Mouse (Mus musculus) myocyte (in vitro differentiated cells): ENCODE results near the gene Rap2a.

Experiments used
- CEBPB ChIP-seq: IDR thresholded peaks from 2 replicates; pipeline ENCODE4 v1.6.1; 2011; ENCODE audit warnings: mild to moderate bottlenecking, moderate library complexity; ENCODE audit not compliant: poor library complexity, insufficient read depth, severe bottlenecking
- MYOD1 ChIP-seq, 3 experiments: IDR thresholded peaks; one replicate each; pipeline ENCODE4 v1.6.1; 2011; ENCODE audit warnings: control low read depth in 2 of 3, low read depth in 2 of 3, mild to moderate bottlenecking in 2 of 3, moderate library complexity in 1 of 3; ENCODE audit not compliant: insufficient read length in 2 of 3, control insufficient read depth in 1 of 3
- POLR2A ChIP-seq: IDR thresholded peaks from one replicate; pipeline ENCODE4 v1.6.1; 2011; ENCODE audit warnings: low read depth, mild to moderate bottlenecking, control low read depth, moderate library complexity; ENCODE audit not compliant: insufficient read length
- TCF12 ChIP-seq: IDR thresholded peaks from one replicate; pipeline ENCODE4 v1.6.1; 2011; ENCODE audit warnings: mild to moderate bottlenecking, control low read depth; ENCODE audit not compliant: poor library complexity, insufficient read depth, severe bottlenecking
- USF1 ChIP-seq: IDR thresholded peaks from one replicate; pipeline ENCODE4 v1.6.1; 2011; ENCODE audit warnings: low read depth, mild to moderate bottlenecking, control low read depth, moderate library complexity

DNA sequence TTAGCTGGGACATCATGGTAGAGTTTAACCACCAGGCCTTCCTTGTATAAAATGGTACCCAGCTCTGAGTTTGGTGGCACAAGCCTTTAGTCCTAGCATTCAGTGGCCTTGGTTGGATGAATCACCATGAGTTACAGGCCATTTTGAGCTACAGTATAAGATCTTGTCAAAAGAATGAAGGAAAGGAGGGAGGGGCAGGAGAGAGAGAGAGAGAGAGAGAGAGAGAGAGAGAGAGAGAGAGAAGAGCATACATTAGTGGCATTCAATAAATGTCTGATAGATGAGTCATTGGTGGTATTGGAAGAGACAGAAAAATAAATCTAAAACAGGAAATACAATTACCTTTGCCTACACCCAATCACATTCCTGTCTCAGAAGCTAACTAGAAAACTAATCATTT is 37.5 kb upstream of the Rap2a start:
- no peak for TF ChIP-seq POLR2A
- TF ChIP-seq USF1: no peak
- no peak for TF ChIP-seq CEBPB
- TF ChIP-seq TCF12: no peak
- no peak for TF ChIP-seq MYOD1 (IDR thresholded peaks at IDR 0.05; ENCODE audit: control insufficient read depth in 1 of 3, insufficient read length in 2 of 3, low read depth in 2 of 3)
